Comparison of ENCODE assay signal across 19 mouse cellular contexts in genomic region chr17:88999907-89000306, GRCm38 (mm10).
"Had no signal": no experiment of that assay in that cellular context is flagged by ENCODE, and none has a peak within 500 bp of the region (broad histone marks: within the 10 kb centered on the region; RNA-seq: fewer than 3 reads in every experiment).

No protein-coding gene starts in this region.

- H3K27ac ChIP-seq: limb, embryonic 12.5 days; limb, embryonic 15.5 days; liver, embryonic 14.5 days; lung, embryonic 15.5 days; midbrain, embryonic 12.5 days; midbrain, embryonic 15.5 days; neural tube, embryonic 12.5 days; neural tube, embryonic 15.5 days had no signal

- H3K4me1 ChIP-seq: limb, embryonic 12.5 days; limb, embryonic 15.5 days; lung, embryonic 15.5 days; midbrain, embryonic 12.5 days; midbrain, embryonic 15.5 days; neural tube, embryonic 12.5 days; neural tube, embryonic 15.5 days had no signal

- DNase-seq: kidney, adult 8-10 months; kidney, postnatal 14 days; kidney, postnatal 4 days; left cerebral cortex, postnatal 4 days; liver, postnatal 0 days; lung, postnatal 10 days; lung, postnatal 36 days; thymus, adult 18-20 months; thymus, postnatal 36 days had no signal

- H3K9me3 ChIP-seq: limb, embryonic 12.5 days; limb, embryonic 15.5 days; lung, embryonic 15.5 days; midbrain, embryonic 12.5 days; midbrain, embryonic 15.5 days; neural tube, embryonic 12.5 days; neural tube, embryonic 15.5 days had no signal

- H3K4me2 ChIP-seq: limb, embryonic 12.5 days; limb, embryonic 15.5 days; liver, embryonic 11.5 days; lung, embryonic 15.5 days; midbrain, embryonic 12.5 days; midbrain, embryonic 15.5 days; neural tube, embryonic 12.5 days; neural tube, embryonic 15.5 days had no signal

- H3K4me3 ChIP-seq: limb, embryonic 12.5 days; limb, embryonic 15.5 days; lung, embryonic 15.5 days; midbrain, embryonic 12.5 days; midbrain, embryonic 15.5 days; neural tube, embryonic 12.5 days; neural tube, embryonic 15.5 days had no signal

- ATAC-seq: intestine, postnatal 0 days; liver, postnatal 0 days; midbrain, embryonic 15.5 days had no signal

- H3K9ac ChIP-seq: limb, embryonic 12.5 days; limb, embryonic 15.5 days; liver, embryonic 14.5 days; liver, postnatal 0 days; lung, embryonic 15.5 days; midbrain, embryonic 12.5 days; midbrain, embryonic 15.5 days; neural tube, embryonic 12.5 days; neural tube, embryonic 15.5 days had no signal

- H3K36me3 ChIP-seq: limb, embryonic 12.5 days; limb, embryonic 15.5 days; lung, embryonic 15.5 days; midbrain, embryonic 12.5 days; midbrain, embryonic 15.5 days; neural tube, embryonic 12.5 days; neural tube, embryonic 15.5 days had no signal

- H3K27me3 ChIP-seq: limb, embryonic 12.5 days; limb, embryonic 15.5 days; lung, embryonic 15.5 days; midbrain, embryonic 12.5 days; midbrain, embryonic 15.5 days; neural tube, embryonic 12.5 days; neural tube, embryonic 15.5 days had no signal
